Mouse (Mus musculus) kidney, embryonic 15.5 days (tissue): Measurements from ENCODE around the gene Ect2. TPM values are rescaled to one million over a fixed set of nuclear protein-coding genes. Genes with fewer than 3 reads are reported as not detected.
A peak's percentile ranks its signal among the peaks of the same experiment; 100 is the strongest.

Experiments
- ATAC-seq: fragments of 200-750 bp; cut with Nextera tagmentation; replicated peaks from 2 replicates; pipeline ENCODE4 v1.8.0; 2017; ENCODE audit warnings: moderate TSS enrichment; ENCODE audit not compliant: low FRiP score
- H3K27ac ChIP-seq: fragments of 300-500 bp; sonication (generic); 2 replicates; pipeline ENCODE4 v1.5.1; 2015; ENCODE audit warnings: mild to moderate bottlenecking, inconsistent platforms
- H3K27me3 ChIP-seq: fragments of 300-500 bp; sonication (generic); 2 replicates; pipeline ENCODE4 v1.6.1; 2015; ENCODE audit warnings: inconsistent platforms
- H3K36me3 ChIP-seq: fragments of 300-500 bp; sonication (generic); 2 replicates; pipeline ENCODE4 v1.6.1; 2015; ENCODE audit warnings: inconsistent platforms
- H3K4me1 ChIP-seq: fragments of 300-500 bp; sonication (generic); 2 replicates; pipeline ENCODE4 v1.6.1; 2015; ENCODE audit warnings: inconsistent platforms
- H3K4me2 ChIP-seq: fragments of 300-500 bp; sonication (generic); 2 replicates; pipeline ENCODE4 v1.6.1; 2015; ENCODE audit warnings: moderate library complexity, mild to moderate bottlenecking, inconsistent platforms
- H3K4me3 ChIP-seq: fragments of 300-500 bp; sonication (generic); replicated peaks from 2 replicates; pipeline ENCODE4 v1.5.1; 2015; ENCODE audit warnings: mild to moderate bottlenecking, inconsistent platforms
- H3K9ac ChIP-seq: fragments of 300-500 bp; sonication (generic); 2 replicates; pipeline ENCODE4 v1.6.1; 2015; ENCODE audit warnings: mild to moderate bottlenecking, inconsistent platforms
- H3K9me3 ChIP-seq: fragments of 300-500 bp; sonication (generic); replicated peaks from 2 replicates; pipeline ENCODE4 v1.6.1; 2016; ENCODE audit warnings: inconsistent platforms
- WGBS: fragments of 180-500 bp; shearing (Covaris S2); methylation state at CpG from one replicate; pipeline ENCODE4 v1.1.7; 2015; ENCODE audit warnings: mixed read lengths; 5-methylcytosine and 5-hydroxymethylcytosine counted together
- polyA plus RNA-seq: library from polyadenylated mRNA; unstranded; fragments of >200 nt; fragmentation: Nextera tagmentation; extraction: Ambion mirVana; gene quantifications from 2 replicates; pipeline ENCODE4 v1.2.1, GENCODE M21; 2015

The Ect2 gene
- polyA plus RNA-seq, 1 experiment from 2014 or later, result 60.9 TPM

- ATAC-seq, result no peak
Observed at GRCm38 (mm10) chr3:27155051-27155855, 1.6 kb upstream of the Ect2 start.

GRCm38 (mm10) chr3:27154280-27154679 is 602 bp upstream of the Ect2 start:
- 59% methylated on average over 2 of the region's 2 CpGs for WGBS
- H3K9ac ChIP-seq, result no peak overlapping the region
- ATAC-seq, result peak; percentile 33

More at GRCm38 (mm10) chr3:27155051-27155855, 1.6 kb upstream of the Ect2 start:
- peaks cover 4% of the 10 kb centered on the region for H3K36me3 ChIP-seq
- H3K9ac ChIP-seq, result no peak overlapping the region
- H3K9me3 ChIP-seq, result no peaks in the 10 kb centered on the region
- WGBS, result 29% methylated on average over 6 of the region's 6 CpGs
- peak overlapping the region; percentile 83 for H3K27ac ChIP-seq
- H3K27me3 ChIP-seq, result no peaks in the 10 kb centered on the region
- peaks cover 27% of the 10 kb centered on the region for H3K4me1 ChIP-seq
- H3K4me3 ChIP-seq, result no peak overlapping the region
- no peak overlapping the region for H3K4me2 ChIP-seq

GRCm38 (mm10) chr3:27153191-27153671 is 447 bp downstream of the Ect2 start:
- WGBS, result under 1% methylated on average over 28 of the region's 31 CpGs
- H3K9me3 ChIP-seq, result no peaks in the 10 kb centered on the region
- H3K36me3 ChIP-seq, result peaks cover 23% of the 10 kb centered on the region
- peaks cover 27% of the 10 kb centered on the region for H3K4me1 ChIP-seq
- ATAC-seq, result peak; percentile 57
- H3K9ac ChIP-seq, result peak overlapping the region; percentile 78
- H3K4me2 ChIP-seq, result peak overlapping the region; percentile 68
- H3K27ac ChIP-seq, result peak overlapping the region; percentile 86
- peak overlapping the region; percentile 91 for H3K4me3 ChIP-seq
- no peaks in the 10 kb centered on the region for H3K27me3 ChIP-seq

More at GRCm38 (mm10) chr3:27154280-27154679, 602 bp upstream of the Ect2 start:
- H3K27me3 ChIP-seq, result no peaks in the 10 kb centered on the region
- H3K9me3 ChIP-seq, result no peaks in the 10 kb centered on the region
- peaks cover 14% of the 10 kb centered on the region for H3K36me3 ChIP-seq
- peak overlapping the region; percentile 68 for H3K4me2 ChIP-seq
- H3K4me3 ChIP-seq, result peak overlapping the region; percentile 91
- H3K27ac ChIP-seq, result peak overlapping the region; percentile 83
- peaks cover 27% of the 10 kb centered on the region for H3K4me1 ChIP-seq

- no peak overlapping the region for H3K4me2 ChIP-seq
- peaks cover 87% of the 10 kb centered on the region for H3K36me3 ChIP-seq
- no peak overlapping the region for H3K27ac ChIP-seq
- ATAC-seq, result no peak
- H3K4me1 ChIP-seq, result no peaks in the 10 kb centered on the region
- H3K27me3 ChIP-seq, result no peaks in the 10 kb centered on the region
- H3K9me3 ChIP-seq, result no peaks in the 10 kb centered on the region
- WGBS, result 82% methylated on average over 7 of the region's 7 CpGs
- H3K4me3 ChIP-seq, result no peak overlapping the region
- no peak overlapping the region for H3K9ac ChIP-seq
Observed at GRCm38 (mm10) chr3:27145733-27146132, 7.9 kb downstream of the Ect2 start.

GRCm38 (mm10) chr3:27143570-27143969 is 10.1 kb downstream of the Ect2 start:
- peaks cover 88% of the 10 kb centered on the region for H3K36me3 ChIP-seq
- no peak for ATAC-seq

GRCm38 (mm10) chr3:27140101-27140500 is 13.6 kb downstream of the Ect2 start:
- Histone ChIP-seq H3K4me3 (no peak overlapping the region), H3K9ac (no peak overlapping the region), H3K36me3 (peaks cover 91% of the 10 kb centered on the region), H3K4me2 (no peak overlapping the region), H3K27me3 (no peaks in the 10 kb centered on the region), H3K4me1 (no peaks in the 10 kb centered on the region), H3K9me3 (no peaks in the 10 kb centered on the region), H3K27ac (no peak overlapping the region)
- no peak for ATAC-seq
- WGBS, result 86% methylated on average over 8 of the region's 8 CpGs

More at GRCm38 (mm10) chr3:27143570-27143969, 10.1 kb downstream of the Ect2 start:
- no peaks in the 10 kb centered on the region for H3K9me3 ChIP-seq
- H3K9ac ChIP-seq, result no peak overlapping the region
- H3K4me1 ChIP-seq, result no peaks in the 10 kb centered on the region
- H3K4me3 ChIP-seq, result no peak overlapping the region
- no peaks in the 10 kb centered on the region for H3K27me3 ChIP-seq
- H3K27ac ChIP-seq, result no peak overlapping the region
- H3K4me2 ChIP-seq, result no peak overlapping the region
- WGBS, result 91% methylated on average over 7 of the region's 7 CpGs

- Histone ChIP-seq H3K36me3 (peaks cover 81% of the 10 kb centered on the region), H3K27me3 (no peaks in the 10 kb centered on the region), H3K27ac (no peak overlapping the region), H3K9me3 (no peaks in the 10 kb centered on the region), H3K4me2 (no peak overlapping the region), H3K4me3 (no peak overlapping the region), H3K9ac (no peak overlapping the region), H3K4me1 (no peaks in the 10 kb centered on the region)
- no peak for ATAC-seq
- 84% methylated on average over 9 of the region's 9 CpGs for WGBS
Observed at GRCm38 (mm10) chr3:27121864-27122450, 31.7 kb downstream of the Ect2 start.

- Histone ChIP-seq H3K9ac (no peak overlapping the region), H3K4me1 (no peaks in the 10 kb centered on the region), H3K4me2 (no peak overlapping the region), H3K4me3 (no peak overlapping the region), H3K9me3 (no peaks in the 10 kb centered on the region), H3K27ac (no peak overlapping the region), H3K27me3 (no peaks in the 10 kb centered on the region), H3K36me3 (peaks cover 81% of the 10 kb centered on the region)
- 82% methylated on average over 6 of the region's 6 CpGs for WGBS
- ATAC-seq, result no peak
Observed at GRCm38 (mm10) chr3:27120932-27121331, 32.7 kb downstream of the Ect2 start.

- Histone ChIP-seq H3K36me3 (peaks cover 76% of the 10 kb centered on the region), H3K4me2 (no peak overlapping the region), H3K9ac (no peak overlapping the region), H3K27me3 (no peaks in the 10 kb centered on the region), H3K27ac (no peak overlapping the region), H3K9me3 (no peaks in the 10 kb centered on the region), H3K4me3 (no peak overlapping the region), H3K4me1 (no peaks in the 10 kb centered on the region)
- no peak for ATAC-seq
- 84% methylated on average over 4 of the region's 4 CpGs for WGBS
Observed at GRCm38 (mm10) chr3:27118227-27118626, 35.5 kb downstream of the Ect2 start.

- H3K9ac ChIP-seq, result no peak overlapping the region
Observed at GRCm38 (mm10) chr3:27110860-27111259, 42.8 kb downstream of the Ect2 start.

GRCm38 (mm10) chr3:27109109-27109508 is 44.6 kb downstream of the Ect2 start:
- Histone ChIP-seq H3K4me3 (no peak overlapping the region), H3K27me3 (no peaks in the 10 kb centered on the region), H3K9me3 (no peaks in the 10 kb centered on the region), H3K27ac (no peak overlapping the region), H3K4me1 (no peaks in the 10 kb centered on the region), H3K9ac (no peak overlapping the region), H3K4me2 (no peak overlapping the region), H3K36me3 (peaks cover 62% of the 10 kb centered on the region)
- 90% methylated on average over 4 of the region's 4 CpGs for WGBS
- ATAC-seq, result peak; percentile 25; the same call in 1 of the 2 replicates

More at GRCm38 (mm10) chr3:27110860-27111259, 42.8 kb downstream of the Ect2 start:
- Histone ChIP-seq H3K4me2 (no peak overlapping the region), H3K27me3 (no peaks in the 10 kb centered on the region), H3K9me3 (no peaks in the 10 kb centered on the region), H3K4me1 (no peaks in the 10 kb centered on the region), H3K4me3 (no peak overlapping the region), H3K27ac (no peak overlapping the region), H3K36me3 (peaks cover 69% of the 10 kb centered on the region)
- no peak for ATAC-seq

- WGBS, result 75% methylated on average over 6 of the region's 6 CpGs
- peaks cover 66% of the 10 kb centered on the region for H3K36me3 ChIP-seq
- no peaks in the 10 kb centered on the region for H3K9me3 ChIP-seq
- no peak overlapping the region for H3K4me3 ChIP-seq
- H3K27me3 ChIP-seq, result no peaks in the 10 kb centered on the region
- no peak for ATAC-seq
- no peaks in the 10 kb centered on the region for H3K4me1 ChIP-seq
- no peak overlapping the region for H3K4me2 ChIP-seq
- H3K9ac ChIP-seq, result no peak overlapping the region
- no peak overlapping the region for H3K27ac ChIP-seq
Observed at GRCm38 (mm10) chr3:27107142-27107541, 46.5 kb downstream of the Ect2 start.
